ENCODE assay signal across 21 mouse cellular contexts in the genomic region with DNA sequence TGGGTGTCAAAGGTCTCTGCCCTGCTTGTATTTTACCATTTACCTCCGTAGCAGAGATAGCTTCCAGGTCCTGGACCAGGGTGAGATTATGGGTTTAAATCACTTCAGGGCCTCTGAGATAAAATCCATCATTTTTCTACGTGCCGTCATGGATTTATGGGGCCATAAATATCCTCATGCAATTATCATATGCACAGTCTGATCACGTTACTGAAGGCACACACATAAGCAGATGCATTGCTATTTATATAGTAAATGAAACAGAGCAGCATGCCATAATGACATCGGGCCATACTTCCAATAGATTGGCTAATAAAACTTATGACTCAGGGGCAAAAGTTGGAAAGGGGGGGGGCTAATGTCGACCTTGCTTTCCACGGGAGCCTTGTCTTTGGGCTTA. TPM values are rescaled to one million over a fixed set of nuclear protein-coding genes. Genes with fewer than 3 reads are reported as not detected.
DNase-seq lines count a peak whose midpoint lies in the region; ATAC-seq lines count a peak whose summit lies in the region.
"Had no signal": no experiment of that assay in that cellular context is flagged by ENCODE, and none has a peak within 500 bp of the region (broad histone marks: within the 10 kb centered on the region; RNA-seq: fewer than 3 reads in every experiment).

No protein-coding gene starts in this region.

- 29% methylated on average over 7 of the region's 7 CpGs for WGBS in intestine, embryonic 15.5 days
- 34% methylated on average over 7 of the region's 7 CpGs for WGBS in intestine, embryonic 16.5 days
- WGBS in neural tube, embryonic 13.5 days, result 45% methylated on average over 7 of the region's 7 CpGs

- 0 out of 2 replicates have a peak, but pooled peaks cover 4% of the 10 kb centered on the region for H3K4me1 ChIP-seq in intestine, embryonic 15.5 days (replicated peaks)
- no peaks in the 10 kb centered on the region; the same call in 1 of the 2 replicates for H3K4me1 ChIP-seq in intestine, embryonic 16.5 days (ENCODE audit: control insufficient read depth, insufficient read depth, low read length)
- peaks cover 24% of the 10 kb centered on the region for H3K4me1 ChIP-seq in neural tube, embryonic 13.5 days (replicated peaks)
- H3K4me1 ChIP-seq: embryonic facial prominence, embryonic 13.5 days; embryonic facial prominence, embryonic 15.5 days; forebrain, embryonic 12.5 days had no signal

- no peak overlapping the region for H3K27ac ChIP-seq in intestine, embryonic 15.5 days
- H3K27ac ChIP-seq in intestine, embryonic 16.5 days (ENCODE audit: low read length), result no peak overlapping the region
- H3K27ac ChIP-seq in neural tube, embryonic 13.5 days (replicated peaks), result peak overlapping the region; percentile 28; the same call in 1 of the 2 replicates
- H3K27ac ChIP-seq: embryonic facial prominence, embryonic 13.5 days; embryonic facial prominence, embryonic 15.5 days; forebrain, embryonic 10.5 days; forebrain, embryonic 12.5 days; forebrain, embryonic 15.5 days had no signal

- H3K9me3 ChIP-seq in intestine, embryonic 15.5 days, result no peaks in the 10 kb centered on the region
- H3K9me3 ChIP-seq in intestine, embryonic 16.5 days (ENCODE audit: control insufficient read depth, low read length), result no peaks in the 10 kb centered on the region
- H3K9me3 ChIP-seq in neural tube, embryonic 13.5 days, result no peaks in the 10 kb centered on the region
- H3K9me3 ChIP-seq: embryonic facial prominence, embryonic 13.5 days; embryonic facial prominence, embryonic 15.5 days; forebrain, embryonic 10.5 days; forebrain, embryonic 12.5 days; forebrain, embryonic 15.5 days had no signal

- no peaks in the 10 kb centered on the region for H3K27me3 ChIP-seq in intestine, embryonic 15.5 days (replicated peaks)
- no peaks in the 10 kb centered on the region for H3K27me3 ChIP-seq in intestine, embryonic 16.5 days (replicated peaks; ENCODE audit: control insufficient read depth, insufficient read depth, low read length)
- H3K27me3 ChIP-seq in neural tube, embryonic 13.5 days, result no peaks in the 10 kb centered on the region
- H3K27me3 ChIP-seq: embryonic facial prominence, embryonic 13.5 days; embryonic facial prominence, embryonic 15.5 days; forebrain, embryonic 15.5 days had no signal

- ATAC-seq in intestine, embryonic 15.5 days, result 0 out of 2 replicates have a peak, but pooled peaks have one; percentile 31
- no peak for ATAC-seq in intestine, embryonic 16.5 days
- peak; percentile 32; the same call in 1 of the 2 replicates for ATAC-seq in neural tube, embryonic 13.5 days (ENCODE audit: low read depth)

- DNase-seq in neural tube, embryonic 10.5 days (ENCODE audit: extremely low spot score, low spot score), result no peak
- DNase-seq: adrenal gland, adult 2 months; adrenal gland, postnatal 10 days; adrenal gland, postnatal 25 days; cerebellum, adult 11 months; cerebellum, adult 18-20 months; cerebellum, adult 8-10 months; cerebellum, adult 9-11 months; cerebellum, postnatal 14 days; cerebellum, postnatal 36 days; embryo, embryonic 11 days had no signal

- no peak overlapping the region for H3K9ac ChIP-seq in intestine, embryonic 15.5 days
- no peak overlapping the region for H3K9ac ChIP-seq in intestine, embryonic 16.5 days (ENCODE audit: low read depth, low read length)
- H3K9ac ChIP-seq in neural tube, embryonic 13.5 days, result no peak overlapping the region
- H3K9ac ChIP-seq: embryonic facial prominence, embryonic 13.5 days; embryonic facial prominence, embryonic 15.5 days; forebrain, embryonic 12.5 days; forebrain, embryonic 15.5 days had no signal

- no peak overlapping the region for H3K4me3 ChIP-seq in intestine, embryonic 15.5 days (replicated peaks)
- no peak overlapping the region for H3K4me3 ChIP-seq in intestine, embryonic 16.5 days (ENCODE audit: low read length)
- no peak overlapping the region for H3K4me3 ChIP-seq in neural tube, embryonic 13.5 days
- H3K4me3 ChIP-seq: embryonic facial prominence, embryonic 13.5 days; embryonic facial prominence, embryonic 15.5 days; erythroblast, embryonic 14.5 days; forebrain, embryonic 10.5 days; forebrain, embryonic 12.5 days; forebrain, embryonic 15.5 days had no signal

- H3K4me2 ChIP-seq in intestine, embryonic 15.5 days (replicated peaks), result no peak overlapping the region
- H3K4me2 ChIP-seq in intestine, embryonic 16.5 days (ENCODE audit: low read depth, low read length), result no peak overlapping the region
- H3K4me2 ChIP-seq in neural tube, embryonic 13.5 days, result no peak overlapping the region
- H3K4me2 ChIP-seq: embryonic facial prominence, embryonic 13.5 days; embryonic facial prominence, embryonic 15.5 days; forebrain, embryonic 12.5 days; forebrain, embryonic 15.5 days had no signal

- H3K36me3 ChIP-seq in intestine, embryonic 15.5 days, result no peaks in the 10 kb centered on the region
- H3K36me3 ChIP-seq in intestine, embryonic 16.5 days (ENCODE audit: control insufficient read depth, insufficient read depth, low read length), result no peaks in the 10 kb centered on the region
- H3K36me3 ChIP-seq in neural tube, embryonic 13.5 days, result peaks cover 30% of the 10 kb centered on the region
- H3K36me3 ChIP-seq: embryonic facial prominence, embryonic 13.5 days; embryonic facial prominence, embryonic 15.5 days; forebrain, embryonic 10.5 days; forebrain, embryonic 12.5 days; forebrain, embryonic 15.5 days had no signal

RNA-seq across cellular contexts. Expression of gene Nell1, which starts 19.8 kb away (rescaled TPM):
- 4.0 and 4.3 TPM in 2 replicates for polyA plus RNA-seq in intestine, embryonic 15.5 days (2015; fragmentation: Nextera tagmentation; extraction: Ambion mirVana)
- polyA plus RNA-seq in intestine, embryonic 16.5 days (2015; fragmentation: Nextera tagmentation; extraction: Ambion mirVana), result 3.5 and 4.2 TPM in 2 replicates
- 21.2 and 23.5 TPM in 2 replicates for polyA plus RNA-seq in neural tube, embryonic 13.5 days (2015; fragmentation: Nextera tagmentation; extraction: Ambion mirVana)
- polyA plus RNA-seq: C2C12; erythroblast, embryonic 14.5 days had no signal

RNA-seq across cellular contexts. Expression of gene Slc6a5, which starts 44.9 kb away (rescaled TPM):
- polyA plus RNA-seq in intestine, embryonic 15.5 days (2015; fragmentation: Nextera tagmentation; extraction: Ambion mirVana), result not detected in 2 replicates
- polyA plus RNA-seq in intestine, embryonic 16.5 days (2015; fragmentation: Nextera tagmentation; extraction: Ambion mirVana), result not detected in 2 replicates
- polyA plus RNA-seq in neural tube, embryonic 13.5 days (2015; fragmentation: Nextera tagmentation; extraction: Ambion mirVana), result 14.3 and 14.4 TPM in 2 replicates
- polyA plus RNA-seq: C2C12; embryonic facial prominence, embryonic 15.5 days; erythroblast, embryonic 14.5 days; forebrain, embryonic 10.5 days; forebrain, embryonic 12.5 days; forebrain, embryonic 15.5 days had no signal

Comparison
In these comparisons a context has a peak if more than half of its experiments do, and no peak if none do; other contexts are left out.
1. RNA of gene Slc6a5, which starts 44.9 kb away (polyA plus RNA-seq): 14.3 to 14.4 TPM in neural tube, embryonic 13.5 days; not detected in intestine, embryonic 15.5 days and not detected in intestine, embryonic 16.5 days; every median in the first group is over 10 times any median in the second.